In genomic region chr13:112213652-112214081, GRCm38 (mm10) we compare ENCODE assay signal across 21 mouse cellular contexts.
DNase-seq lines count a peak whose midpoint lies in the region; ATAC-seq lines count a peak whose summit lies in the region.
"Had no signal": no experiment of that assay in that cellular context is flagged by ENCODE, and none has a peak within 500 bp of the region (broad histone marks: within the 10 kb centered on the region; RNA-seq: fewer than 3 reads in every experiment).

No protein-coding gene starts in this region.

- H3K4me2 ChIP-seq in hindbrain, embryonic 13.5 days: no peak overlapping the region
- H3K4me2 ChIP-seq in midbrain, embryonic 16.5 days (ENCODE audit: low read length): no peak overlapping the region
- no peak overlapping the region for H3K4me2 ChIP-seq in midbrain, embryonic 15.5 days
- H3K4me2 ChIP-seq: forebrain, embryonic 13.5 days; lung, embryonic 15.5 days; neural tube, embryonic 15.5 days had no signal

- H3K4me3 ChIP-seq in hindbrain, embryonic 13.5 days: no peak overlapping the region
- H3K4me3 ChIP-seq in hindbrain, embryonic 10.5 days: no peak overlapping the region
- H3K4me3 ChIP-seq in midbrain, embryonic 16.5 days (ENCODE audit: low read depth, low read length): no peak overlapping the region
- no peak overlapping the region for H3K4me3 ChIP-seq in midbrain, embryonic 15.5 days
- no peak overlapping the region for H3K4me3 ChIP-seq in embryonic facial prominence, embryonic 10.5 days
- H3K4me3 ChIP-seq: forebrain, embryonic 13.5 days; heart, embryonic 10.5 days; lung, embryonic 15.5 days; neural tube, embryonic 15.5 days had no signal

- no peaks in the 10 kb centered on the region for H3K9me3 ChIP-seq in hindbrain, embryonic 13.5 days
- no peaks in the 10 kb centered on the region for H3K9me3 ChIP-seq in hindbrain, embryonic 10.5 days
- H3K9me3 ChIP-seq in midbrain, embryonic 16.5 days (replicated peaks; ENCODE audit: control insufficient read depth, low read length, poor library complexity, severe bottlenecking): no peaks in the 10 kb centered on the region
- H3K9me3 ChIP-seq in midbrain, embryonic 15.5 days: no peaks in the 10 kb centered on the region
- no peaks in the 10 kb centered on the region for H3K9me3 ChIP-seq in embryonic facial prominence, embryonic 10.5 days
- H3K9me3 ChIP-seq: forebrain, embryonic 13.5 days; G1E; heart, embryonic 10.5 days; lung, embryonic 15.5 days; neural tube, embryonic 15.5 days had no signal

- no peaks in the 10 kb centered on the region for H3K36me3 ChIP-seq in hindbrain, embryonic 13.5 days
- no peaks in the 10 kb centered on the region for H3K36me3 ChIP-seq in hindbrain, embryonic 10.5 days
- H3K36me3 ChIP-seq in midbrain, embryonic 16.5 days (ENCODE audit: control insufficient read depth, insufficient read depth, low read length): no peaks in the 10 kb centered on the region
- no peaks in the 10 kb centered on the region for H3K36me3 ChIP-seq in midbrain, embryonic 15.5 days (replicated peaks)
- no peaks in the 10 kb centered on the region for H3K36me3 ChIP-seq in embryonic facial prominence, embryonic 10.5 days (replicated peaks)
- H3K36me3 ChIP-seq: G1E; heart, embryonic 10.5 days; lung, embryonic 15.5 days; neural tube, embryonic 15.5 days had no signal

- H3K4me1 ChIP-seq in hindbrain, embryonic 13.5 days (replicated peaks): no peaks in the 10 kb centered on the region
- peaks cover 14% of the 10 kb centered on the region; the same call in 1 of the 2 replicates for H3K4me1 ChIP-seq in hindbrain, embryonic 10.5 days (replicated peaks)
- no peaks in the 10 kb centered on the region for H3K4me1 ChIP-seq in midbrain, embryonic 16.5 days (ENCODE audit: control insufficient read depth, insufficient read depth, low read length)
- no peaks in the 10 kb centered on the region for H3K4me1 ChIP-seq in midbrain, embryonic 15.5 days
- peaks cover 13% of the 10 kb centered on the region for H3K4me1 ChIP-seq in embryonic facial prominence, embryonic 10.5 days
- H3K4me1 ChIP-seq: forebrain, embryonic 13.5 days; lung, embryonic 15.5 days had no signal

- H3K27me3 ChIP-seq in hindbrain, embryonic 13.5 days: no peaks in the 10 kb centered on the region
- peaks cover 42% of the 10 kb centered on the region for H3K27me3 ChIP-seq in hindbrain, embryonic 10.5 days (ENCODE audit: insufficient read depth, poor library complexity, severe bottlenecking)
- H3K27me3 ChIP-seq in midbrain, embryonic 16.5 days (ENCODE audit: control insufficient read depth, insufficient read depth, low read depth, low read length): no peaks in the 10 kb centered on the region
- H3K27me3 ChIP-seq in midbrain, embryonic 15.5 days (replicated peaks): no peaks in the 10 kb centered on the region
- H3K27me3 ChIP-seq in embryonic facial prominence, embryonic 10.5 days (replicated peaks; ENCODE audit: low read depth, poor library complexity, severe bottlenecking): peaks cover 18% of the 10 kb centered on the region
- H3K27me3 ChIP-seq: forebrain, embryonic 13.5 days; lung, embryonic 15.5 days; neural tube, embryonic 15.5 days had no signal

- H3K27ac ChIP-seq in hindbrain, embryonic 13.5 days: no peak overlapping the region
- H3K27ac ChIP-seq in hindbrain, embryonic 10.5 days: no peak overlapping the region
- no peak overlapping the region for H3K27ac ChIP-seq in midbrain, embryonic 16.5 days (ENCODE audit: low read length)
- H3K27ac ChIP-seq in midbrain, embryonic 15.5 days: no peak overlapping the region
- 0 out of 2 replicates have a peak overlapping the region, but pooled peaks have one; percentile 24 for H3K27ac ChIP-seq in embryonic facial prominence, embryonic 10.5 days (replicated peaks)
- H3K27ac ChIP-seq: forebrain, embryonic 13.5 days; heart, embryonic 10.5 days; liver, embryonic 14.5 days; lung, embryonic 15.5 days; neural tube, embryonic 15.5 days had no signal

- WGBS in hindbrain, embryonic 13.5 days: 68% methylated on average over 17 of the region's 17 CpGs
- WGBS in hindbrain, embryonic 10.5 days: 67% methylated on average over 17 of the region's 17 CpGs
- 75% methylated on average over 17 of the region's 17 CpGs for WGBS in midbrain, embryonic 16.5 days
- WGBS in midbrain, embryonic 15.5 days: 80% methylated on average over 17 of the region's 17 CpGs
- WGBS in embryonic facial prominence, embryonic 10.5 days: 79% methylated on average over 17 of the region's 17 CpGs

- 0 out of 2 replicates have a peak, but pooled peaks have one; percentile 43 for ATAC-seq in hindbrain, embryonic 13.5 days (ENCODE audit: low FRiP score)
- ATAC-seq in midbrain, embryonic 16.5 days: peak; percentile 42; the same call in 1 of the 2 replicates
- ATAC-seq in midbrain, embryonic 15.5 days (replicated peaks): no peak
- ATAC-seq: CD4-positive, CD25-positive, alpha-beta regulatory T cell, adult 4 months; forebrain, embryonic 13.5 days; inflammation-experienced regulatory T-cells, adult 6 months had no signal

- DNase-seq in cerebellum, adult 9-11 months: peak; percentile 7
- no peak for DNase-seq in cerebellum, adult 11 months
- no peak for DNase-seq in hindbrain, embryonic 10.5 days (ENCODE audit: low spot score)
- no peak for DNase-seq in embryonic facial prominence, embryonic 10.5 days (ENCODE audit: low spot score)
- DNase-seq in layer of hippocampus, adult 11-12 months (ENCODE audit: low spot score): no peak
- DNase-seq: adrenal gland, postnatal 14 days; gastrocnemius, postnatal 36 days; heart, postnatal 14 days; kidney, adult 9 months; lung, postnatal 4 days had no signal

- H3K9ac ChIP-seq in hindbrain, embryonic 13.5 days: no peak overlapping the region
- no peak overlapping the region for H3K9ac ChIP-seq in midbrain, embryonic 16.5 days (ENCODE audit: low read depth, low read length)
- H3K9ac ChIP-seq in midbrain, embryonic 15.5 days: no peak overlapping the region
- H3K9ac ChIP-seq: forebrain, embryonic 13.5 days; liver, embryonic 14.5 days; lung, embryonic 15.5 days; neural tube, embryonic 15.5 days had no signal
